Mouse (Mus musculus) cerebellum, postnatal 4 days (tissue): ENCODE results near the gene Ftsj1.

Source experiments
- DNase-seq, 2 experiments: peaks; one replicate each; pipeline ENCODE4 v3.0.0; 2022; ENCODE audit warnings: low spot score in 2 of 2, mixed read lengths in 1 of 2

Gene Ftsj1

GRCm38 (mm10) chrX:8218114-8218513, 34.1 kb downstream of the Ftsj1 start:
- no peak for DNase-seq

GRCm38 (mm10) chrX:8217383-8217782, 34.8 kb downstream of the Ftsj1 start:
- no peak for DNase-seq

- no peak for DNase-seq
Measured at GRCm38 (mm10) chrX:8211490-8212207, 40.6 kb downstream of the Ftsj1 start.

GRCm38 (mm10) chrX:8209720-8210119, 42.5 kb downstream of the Ftsj1 start:
- no peak for DNase-seq

GRCm38 (mm10) chrX:8207224-8207623, 45.0 kb downstream of the Ftsj1 start:
- DNase-seq = no peak

- DNase-seq = no peak
Measured at GRCm38 (mm10) chrX:8206694-8207197, 45.5 kb downstream of the Ftsj1 start.

- DNase-seq = peak; percentile 54 to 79
Measured at GRCm38 (mm10) chrX:8206015-8206693, 46.1 kb downstream of the Ftsj1 start, which contains the start of gene Porcn. Gene Porcn, minus strand, starts transcription at chrX:8206525.

- peak in 1 of 2 experiments; percentile 21 for DNase-seq
Measured at GRCm38 (mm10) chrX:8205551-8205950, 46.7 kb downstream of the Ftsj1 start.

- DNase-seq = no peak
Measured at GRCm38 (mm10) chrX:8205088-8205487, 47.1 kb downstream of the Ftsj1 start.

GRCm38 (mm10) chrX:8204076-8204475, 48.1 kb downstream of the Ftsj1 start:
- DNase-seq = no peak

- no peak for DNase-seq
Measured at GRCm38 (mm10) chrX:8203105-8203504, 49.1 kb downstream of the Ftsj1 start.

- DNase-seq = no peak
Measured at GRCm38 (mm10) chrX:8193419-8193723, 58.8 kb downstream of the Ftsj1 start, which contains the start of gene Ebp. Gene Ebp, minus strand, starts transcription at chrX:8193512.

GRCm38 (mm10) chrX:8192640-8193418, 59.4 kb downstream of the Ftsj1 start:
- DNase-seq = peak; percentile 52 to 74

GRCm38 (mm10) chrX:8192126-8192639, 60.0 kb downstream of the Ftsj1 start:
- DNase-seq = no peak
